Mouse (Mus musculus) heart, embryonic 16.5 days (tissue): ENCODE results near the gene Isx. TPM values are rescaled to one million over a fixed set of nuclear protein-coding genes. Genes with fewer than 3 reads are reported as not detected.

Experiments used
- ATAC-seq: fragments of 200-750 bp; cut with Nextera tagmentation; replicated peaks from 2 replicates; pipeline ENCODE4 v1.8.0; 2017; ENCODE audit warnings: moderate number of reproducible peaks; ENCODE audit not compliant: insufficient read depth, low FRiP score; ENCODE audit errors: extremely low read depth
- H3K27ac ChIP-seq: fragments of 300-500 bp; sonication (generic); 2 replicates; pipeline ENCODE4 v1.5.1; 2014; ENCODE audit warnings: mild to moderate bottlenecking, low read length, control low read depth, moderate library complexity
- H3K27me3 ChIP-seq: fragments of 300-500 bp; sonication (generic); 2 replicates; pipeline ENCODE4 v1.6.1; 2014; ENCODE audit warnings: low read length, mixed read lengths; ENCODE audit not compliant: control insufficient read depth, insufficient read depth
- H3K36me3 ChIP-seq: fragments of 300-500 bp; sonication (generic); 2 replicates; pipeline ENCODE4 v1.6.1; 2014; ENCODE audit not compliant: control insufficient read depth, insufficient read depth
- H3K4me1 ChIP-seq: fragments of 300-500 bp; sonication (generic); 2 replicates; pipeline ENCODE4 v1.6.1; 2014; ENCODE audit warnings: low read length, mixed read lengths; ENCODE audit not compliant: control insufficient read depth, insufficient read depth
- H3K4me2 ChIP-seq: fragments of 300-500 bp; sonication (generic); 2 replicates; pipeline ENCODE4 v1.6.1; 2014; ENCODE audit warnings: low read depth, mild to moderate bottlenecking, control low read depth, low read length
- H3K4me3 ChIP-seq: fragments of 300-500 bp; sonication (generic); 2 replicates; pipeline ENCODE4 v1.5.1; 2014; ENCODE audit warnings: mild to moderate bottlenecking, control low read depth, low read length
- H3K9ac ChIP-seq: fragments of 300-500 bp; sonication (generic); 2 replicates; pipeline ENCODE4 v1.6.1; 2014; ENCODE audit warnings: low read length, control low read depth
- H3K9me3 ChIP-seq: fragments of 300-500 bp; sonication (generic); replicated peaks from 2 replicates; pipeline ENCODE4 v1.6.1; 2016; ENCODE audit warnings: low read length; ENCODE audit not compliant: control insufficient read depth
- WGBS: fragments of 180-500 bp; shearing (Covaris S2); extraction: QIAGEN DNeasy Blood & Tissue Kit; methylation state at CpG from one replicate; pipeline ENCODE4 v1.1.7; 2014; 5-methylcytosine and 5-hydroxymethylcytosine counted together
- polyA plus RNA-seq: library from polyadenylated mRNA; unstranded; fragments of >200 nt; fragmentation: Nextera tagmentation; extraction: Ambion mirVana; gene quantifications from 2 replicates; pipeline ENCODE4 v1.2.1, GENCODE M21; 2015

The Isx gene
- polyA plus RNA-seq, 1 experiment from 2014 or later = 0.20 TPM

- Histone ChIP-seq H3K27me3 (no peaks in the 10 kb centered on the region), H3K9ac (no peak overlapping the region), H3K9me3 (no peaks in the 10 kb centered on the region), H3K4me3 (no peak overlapping the region), H3K4me2 (no peak overlapping the region), H3K36me3 (no peaks in the 10 kb centered on the region), H3K4me1 (no peaks in the 10 kb centered on the region), H3K27ac (no peak overlapping the region)
- ATAC-seq = no peak
- 82% methylated on average over 4 of the region's 4 CpGs for WGBS
These were observed 18.2 kb upstream of the Isx start for GRCm38 (mm10) chr8:74854786-74855185.

- no peak overlapping the region for H3K27ac ChIP-seq
- H3K4me3 ChIP-seq = no peak overlapping the region
- H3K9me3 ChIP-seq = no peaks in the 10 kb centered on the region
- WGBS = 76% methylated on average over 3 of the region's 3 CpGs
- no peak overlapping the region for H3K9ac ChIP-seq
- no peaks in the 10 kb centered on the region for H3K27me3 ChIP-seq
- H3K36me3 ChIP-seq = no peaks in the 10 kb centered on the region
- no peak for ATAC-seq
- H3K4me1 ChIP-seq = no peaks in the 10 kb centered on the region
- no peak overlapping the region for H3K4me2 ChIP-seq
These were observed 17.6 kb upstream of the Isx start for GRCm38 (mm10) chr8:74855341-74855740.

- Histone ChIP-seq H3K9ac (no peak overlapping the region), H3K27ac (no peak overlapping the region), H3K36me3 (no peaks in the 10 kb centered on the region), H3K27me3 (no peaks in the 10 kb centered on the region), H3K4me2 (no peak overlapping the region), H3K4me1 (no peaks in the 10 kb centered on the region), H3K4me3 (no peak overlapping the region), H3K9me3 (no peaks in the 10 kb centered on the region)
- no peak for ATAC-seq
- WGBS = 89% methylated on average over 4 of the region's 4 CpGs
These were observed 13.7 kb upstream of the Isx start for GRCm38 (mm10) chr8:74859241-74859640.

GRCm38 (mm10) chr8:74860449-74860848 is 12.5 kb upstream of the Isx start:
- Histone ChIP-seq H3K4me2 (no peak overlapping the region), H3K9me3 (no peaks in the 10 kb centered on the region), H3K27ac (no peak overlapping the region), H3K36me3 (no peaks in the 10 kb centered on the region), H3K9ac (no peak overlapping the region), H3K4me1 (no peaks in the 10 kb centered on the region), H3K27me3 (no peaks in the 10 kb centered on the region), H3K4me3 (no peak overlapping the region)
- 80% methylated on average over 6 of the region's 6 CpGs for WGBS
- no peak for ATAC-seq

- no peak overlapping the region for H3K4me3 ChIP-seq
- WGBS = 70% methylated on average over 2 of the region's 2 CpGs
- H3K27me3 ChIP-seq = no peaks in the 10 kb centered on the region
- no peak overlapping the region for H3K27ac ChIP-seq
- ATAC-seq = no peak
- H3K9me3 ChIP-seq = no peaks in the 10 kb centered on the region
- H3K36me3 ChIP-seq = no peaks in the 10 kb centered on the region
- H3K4me2 ChIP-seq = no peak overlapping the region
- no peak overlapping the region for H3K9ac ChIP-seq
- no peaks in the 10 kb centered on the region for H3K4me1 ChIP-seq
These were observed 10.4 kb upstream of the Isx start for GRCm38 (mm10) chr8:74862598-74862997.

GRCm38 (mm10) chr8:74870346-74870949 is 2.5 kb upstream of the Isx start:
- no peaks in the 10 kb centered on the region for H3K4me1 ChIP-seq
- H3K9ac ChIP-seq = no peak overlapping the region
- no peaks in the 10 kb centered on the region for H3K27me3 ChIP-seq
- ATAC-seq = no peak
- WGBS = 71% methylated on average over 4 of the region's 4 CpGs
- no peaks in the 10 kb centered on the region for H3K9me3 ChIP-seq
- no peak overlapping the region for H3K27ac ChIP-seq
- H3K36me3 ChIP-seq = no peaks in the 10 kb centered on the region
- H3K4me2 ChIP-seq = no peak overlapping the region
- H3K4me3 ChIP-seq = no peak overlapping the region

- Histone ChIP-seq H3K4me1 (no peaks in the 10 kb centered on the region), H3K27me3 (no peaks in the 10 kb centered on the region), H3K4me2 (no peak overlapping the region), H3K4me3 (no peak overlapping the region), H3K9ac (no peak overlapping the region), H3K9me3 (no peaks in the 10 kb centered on the region), H3K36me3 (no peaks in the 10 kb centered on the region), H3K27ac (no peak overlapping the region)
- no peak for ATAC-seq
- 10% methylated on average over 4 of the region's 4 CpGs for WGBS
These were observed 1.3 kb upstream of the Isx start for GRCm38 (mm10) chr8:74871686-74872085.

- ATAC-seq = no peak
- H3K9me3 ChIP-seq = no peaks in the 10 kb centered on the region
- H3K4me3 ChIP-seq = no peak overlapping the region
- no peaks in the 10 kb centered on the region for H3K27me3 ChIP-seq
- no peaks in the 10 kb centered on the region for H3K36me3 ChIP-seq
- no peak overlapping the region for H3K4me2 ChIP-seq
- H3K9ac ChIP-seq = no peak overlapping the region
- no peaks in the 10 kb centered on the region for H3K4me1 ChIP-seq
- WGBS = 87% methylated on average over 7 of the region's 7 CpGs
- no peak overlapping the region for H3K27ac ChIP-seq
These were observed 686 bp upstream of the Isx start for GRCm38 (mm10) chr8:74872151-74872823.

GRCm38 (mm10) chr8:74874565-74874964 is 1.6 kb downstream of the Isx start:
- Histone ChIP-seq H3K4me3 (no peak overlapping the region), H3K4me1 (no peaks in the 10 kb centered on the region), H3K9ac (no peak overlapping the region), H3K27ac (no peak overlapping the region), H3K27me3 (no peaks in the 10 kb centered on the region), H3K9me3 (no peaks in the 10 kb centered on the region), H3K36me3 (no peaks in the 10 kb centered on the region), H3K4me2 (no peak overlapping the region)
- 40% methylated on average over 2 of the region's 2 CpGs for WGBS
- ATAC-seq = no peak
